Mouse (Mus musculus) cerebellum, postnatal 25 days (tissue): ENCODE measurements around the gene Olfr1283.
"Not testable (repeated sequence)": the region's sequence is repeated elsewhere in the genome, so short reads cannot be mapped to it uniquely, and the experiment has no call there.

Experiments
- DNase-seq, 2 experiments: peaks; one replicate each; pipeline ENCODE4 v3.0.0; 2021; ENCODE audit warnings: mixed read lengths in 2 of 2

Gene Olfr1283

GRCm38 (mm10) chr2:111366490-111366889 is at the start of gene Olfr1283:
TSS of gene Olfr1283 (plus strand) at chr2:111366790.
- no peak for DNase-seq

DNA sequence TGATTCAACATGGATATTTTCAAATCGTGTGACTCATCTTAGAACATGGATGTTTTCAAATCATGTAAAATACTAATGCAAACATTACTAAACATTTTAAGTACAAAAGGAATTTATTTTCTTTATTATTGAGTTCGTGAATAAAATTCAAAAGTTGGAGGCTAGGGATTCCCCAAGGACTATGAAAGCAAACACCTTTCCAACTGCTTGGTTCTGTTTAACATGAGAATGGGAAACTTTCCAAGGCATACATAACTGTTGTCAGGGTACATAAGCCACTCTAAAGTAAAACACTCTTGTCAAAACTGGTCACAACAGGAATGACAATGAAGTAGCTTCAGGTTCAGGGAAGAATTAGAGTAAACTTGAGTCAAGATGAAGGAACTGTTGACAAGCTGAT is 40.4 kb upstream of the Olfr1283 start, which contains the start of gene Olfr1281:
TSS of gene Olfr1281 (plus strand) at position 301 of the 400 bp plus-strand sequence.
- DNase-seq = no peak

GRCm38 (mm10) chr2:111333721-111334120 is 32.9 kb upstream of the Olfr1283 start:
- DNase-seq = not testable (repeated sequence)

DNA sequence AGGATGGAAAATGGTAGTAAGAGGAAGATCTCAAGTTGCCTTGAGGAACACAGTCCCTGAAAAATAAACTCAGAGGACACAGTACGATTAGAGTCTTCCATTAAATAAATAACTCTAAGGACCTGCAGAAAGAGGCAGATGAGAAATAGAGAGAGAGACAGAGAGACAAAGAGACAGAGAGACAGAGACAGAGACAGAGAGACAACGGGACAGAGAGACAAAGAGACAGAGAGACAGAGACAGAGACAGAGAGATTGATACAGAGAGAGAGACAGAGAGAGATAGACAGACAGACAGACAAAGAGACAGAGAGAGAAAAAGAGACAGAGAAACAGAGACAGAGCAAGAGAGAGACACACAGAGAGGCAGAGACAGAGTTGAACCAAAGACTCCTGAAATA is 30.6 kb upstream of the Olfr1283 start, which contains the start of gene Olfr1282:
TSS of gene Olfr1282 (minus strand) at position 101 of the 400 bp plus-strand sequence.
- DNase-seq = no peak

- no peak for DNase-seq
Observed at GRCm38 (mm10) chr2:111375222-111375621, 8.6 kb downstream of the Olfr1283 start, which contains the start of gene Olfr1284. TSS of gene Olfr1284 (plus strand) at chr2:111375522.
